Mouse (Mus musculus) thymus, postnatal 14 days (tissue): ENCODE measurements around the gene Nox1.
A peak's percentile ranks its signal among the peaks of the same experiment; 100 is the strongest.

Experiments
- DNase-seq: peaks from one replicate; pipeline ENCODE4 v3.0.0; 2021

The Nox1 gene

DNA sequence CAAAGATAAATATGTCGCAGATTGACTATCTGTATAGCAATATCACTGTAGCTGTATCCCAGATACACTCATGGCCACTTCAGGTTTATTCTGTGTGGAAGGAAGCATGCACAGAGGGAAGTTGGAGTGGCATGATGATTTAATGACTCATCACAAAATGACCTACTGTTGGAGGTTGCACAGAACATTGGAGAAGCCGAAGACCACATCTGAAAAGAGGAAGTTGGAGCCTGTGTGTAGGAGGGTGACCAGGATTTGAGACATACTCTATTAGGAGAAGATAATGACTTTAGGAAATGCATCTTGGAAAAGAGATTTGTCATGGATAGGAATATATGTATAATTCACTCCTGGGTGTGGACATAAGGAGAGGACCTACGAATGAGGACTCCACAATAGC lies 105.3 kb downstream of the Nox1 start:
- DNase-seq = no peak

DNA sequence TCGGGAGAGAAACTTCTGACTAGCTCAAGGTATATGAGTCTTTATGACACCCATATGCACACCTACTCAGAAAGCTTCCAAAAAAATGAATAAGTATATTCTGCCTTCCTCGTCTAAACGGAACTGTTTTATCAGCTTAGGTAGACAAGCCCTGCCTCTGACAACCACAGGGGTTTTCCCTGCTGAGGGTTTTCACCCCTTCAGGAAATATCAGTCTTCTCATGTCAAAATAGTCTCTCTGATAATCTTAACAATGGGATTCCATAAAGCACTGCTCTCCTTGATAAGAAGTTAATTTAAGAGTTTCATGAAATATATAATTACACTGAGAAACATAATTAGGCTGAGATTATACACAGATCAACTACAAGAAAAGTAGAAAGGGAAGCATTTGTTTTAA lies 110.0 kb downstream of the Nox1 start:
- DNase-seq = no peak

DNA sequence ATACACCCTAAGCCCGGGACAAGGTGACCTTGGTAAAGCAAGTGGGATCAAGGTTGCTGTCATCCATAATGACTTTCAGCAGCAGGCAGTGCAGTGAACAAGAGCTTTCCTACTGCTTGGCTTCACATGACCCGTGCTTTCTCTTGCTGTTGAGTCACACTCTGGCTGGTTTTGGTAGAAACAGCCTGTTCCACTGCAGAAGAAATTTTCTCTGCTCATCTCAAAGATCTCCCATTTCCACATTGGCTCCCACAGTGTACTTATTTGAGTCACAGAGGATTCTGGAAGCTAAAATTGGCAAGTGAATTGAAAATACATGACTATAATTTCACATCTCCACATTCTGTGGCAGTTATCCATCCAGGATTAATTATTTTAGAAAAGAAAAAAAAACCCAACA lies 119.1 kb downstream of the Nox1 start:
- no peak for DNase-seq

DNA sequence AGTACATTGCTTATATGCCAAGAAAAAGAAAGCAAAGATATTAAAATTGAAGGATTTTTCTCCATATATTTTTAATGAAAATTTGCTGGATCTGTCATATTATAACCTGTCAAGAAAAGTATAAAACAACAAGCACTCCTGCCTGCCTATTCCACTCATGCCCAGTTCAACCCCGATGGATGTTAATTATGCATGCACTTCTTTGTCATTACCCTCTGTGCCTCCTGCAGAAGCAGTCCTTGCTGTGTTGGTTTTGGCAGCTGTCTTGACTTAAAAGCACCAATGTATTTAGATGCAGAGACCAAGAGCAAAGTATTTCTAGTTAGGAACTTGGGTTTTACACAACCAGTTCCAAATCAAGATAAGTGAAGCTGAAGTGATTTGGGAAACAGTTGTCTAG lies 136.3 kb downstream of the Nox1 start:
- no peak for DNase-seq

DNA sequence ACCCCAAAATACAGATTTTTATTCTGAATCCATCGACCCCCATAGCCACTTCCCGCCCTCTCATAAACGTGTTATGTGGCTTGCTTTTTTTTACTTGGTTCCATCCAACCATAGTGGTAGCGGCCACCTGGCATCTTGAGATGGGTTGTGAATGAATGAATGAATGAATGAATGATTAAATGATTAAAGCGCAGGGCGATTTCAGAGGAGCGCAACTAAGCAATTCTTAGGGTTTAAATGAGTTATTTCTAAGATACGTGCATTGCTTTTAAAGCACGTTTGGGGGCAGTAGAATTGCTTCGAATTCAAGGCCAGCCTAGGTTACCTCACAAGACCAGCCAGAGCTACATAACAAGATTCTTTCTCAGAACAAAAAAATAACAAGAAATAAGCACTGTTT lies 162.0 kb downstream of the Nox1 start:
- peak; percentile 11 for DNase-seq

DNA sequence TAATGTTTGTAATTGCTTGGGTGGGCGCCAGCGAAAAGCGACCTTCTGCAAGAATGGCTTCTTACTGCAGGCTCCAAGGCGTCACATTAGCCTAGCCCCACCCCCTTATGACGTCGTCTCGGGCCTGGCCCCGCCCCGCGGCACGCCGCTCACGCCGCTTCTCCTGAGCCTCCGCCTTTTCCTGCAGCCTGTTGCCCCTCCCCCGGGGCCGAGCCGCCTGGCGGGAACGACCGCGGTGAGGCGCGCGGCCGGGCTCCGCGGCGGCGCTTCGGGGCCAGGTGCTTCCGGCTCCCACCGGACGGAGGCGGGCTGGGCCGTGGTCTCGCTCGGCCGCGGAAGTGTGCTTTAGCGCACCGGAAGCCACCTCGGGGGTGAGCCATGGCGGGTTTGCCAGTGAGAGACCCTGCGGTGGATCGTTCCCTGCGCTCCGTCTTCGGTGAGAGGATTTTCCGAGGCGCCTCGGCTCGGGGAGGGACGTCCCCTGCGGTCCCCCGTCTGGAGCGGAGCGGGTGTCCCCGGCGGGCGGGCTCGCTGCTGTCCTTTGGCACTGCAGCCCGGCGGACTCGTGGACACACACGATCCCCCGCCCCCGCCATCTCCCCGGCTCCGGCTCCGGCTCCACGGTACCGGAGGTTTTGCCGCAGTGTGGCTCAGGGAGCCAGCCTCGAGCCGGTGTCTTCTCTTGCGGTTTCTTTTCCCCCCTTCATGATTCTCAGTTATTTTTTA lies 162.6 kb downstream of the Nox1 start, which contains the start of gene Cstf2:
Gene Cstf2, plus strand, starts transcription at position 201 of the 726 bp plus-strand sequence.
- peak; percentile 96 for DNase-seq

DNA sequence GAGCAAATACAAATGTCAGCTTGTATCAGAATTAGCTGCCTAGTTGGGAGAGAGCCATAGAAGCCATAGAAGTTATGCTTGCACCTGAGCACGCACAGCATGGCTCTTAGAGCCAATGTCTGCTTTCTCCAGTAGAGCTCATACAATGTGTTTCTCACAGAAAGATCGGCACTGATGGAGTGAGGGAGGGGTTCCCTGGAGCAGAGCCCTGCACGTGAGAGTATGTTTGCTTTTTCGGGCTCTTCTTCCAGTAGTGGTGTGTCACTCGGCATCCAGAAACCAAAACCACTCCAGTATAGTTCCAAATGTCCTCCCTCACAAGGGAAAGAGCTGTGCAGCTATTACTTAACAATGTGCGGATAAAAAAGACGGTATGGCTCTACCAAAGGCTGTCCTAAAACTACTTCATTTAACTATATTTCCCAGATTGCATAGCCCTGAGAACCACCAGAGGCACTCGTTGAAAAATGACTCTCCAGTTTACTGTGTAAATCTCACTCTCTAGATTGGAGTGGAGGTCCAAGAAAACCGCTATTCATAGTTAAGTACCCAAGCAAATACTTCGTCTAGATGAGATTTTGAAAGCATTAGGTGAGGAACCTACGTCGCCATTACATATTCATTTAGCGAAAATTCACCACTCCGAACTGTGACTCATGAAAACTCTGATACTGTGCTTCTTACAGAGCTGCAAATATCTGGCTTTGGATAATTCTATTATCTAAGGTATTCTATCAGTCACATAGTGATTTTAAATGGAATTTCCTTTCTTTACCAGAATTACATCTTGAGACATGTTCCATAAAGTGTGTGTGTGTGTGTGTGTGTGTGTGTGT lies 163.5 kb downstream of the Nox1 start:
- DNase-seq = no peak

DNA sequence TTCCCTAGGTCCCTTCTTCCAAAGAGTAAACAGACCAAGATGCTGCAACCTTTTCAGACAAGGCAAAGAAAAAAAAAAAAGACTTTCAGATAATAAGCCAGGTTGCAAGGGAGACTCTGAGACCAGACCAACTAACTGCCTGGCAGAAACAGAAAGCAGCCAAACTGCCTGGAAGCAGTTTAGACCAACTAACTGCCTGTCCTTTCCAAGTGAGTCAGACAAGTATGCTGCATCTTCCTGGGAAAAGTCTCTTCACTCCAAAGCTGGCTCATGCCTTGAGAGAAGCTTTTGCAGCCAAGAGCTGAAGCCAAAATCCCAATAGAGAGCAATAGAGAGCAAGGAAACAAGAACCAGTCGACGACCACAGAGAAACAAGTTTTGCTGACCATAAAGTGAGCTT lies 164.9 kb downstream of the Nox1 start:
- DNase-seq = no peak

DNA sequence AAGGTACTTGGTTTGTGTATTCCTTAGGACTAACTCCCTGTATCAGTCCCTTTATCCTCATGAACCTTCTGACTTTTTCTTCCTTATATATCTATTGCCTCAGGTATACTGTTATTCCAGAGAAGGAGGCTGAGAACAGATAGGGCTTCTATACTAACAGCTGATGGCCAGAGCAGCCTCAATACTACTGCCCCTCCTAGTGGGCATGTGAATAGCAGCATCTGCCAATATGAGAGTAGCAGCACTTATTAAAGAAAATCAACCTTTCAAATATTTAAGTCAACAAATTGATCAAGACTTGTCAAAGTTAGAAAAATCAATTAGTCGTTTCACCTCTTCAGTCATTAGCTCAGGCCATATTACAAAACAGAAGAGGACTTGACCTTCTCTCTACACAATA lies 172.8 kb downstream of the Nox1 start:
- DNase-seq = no peak
